Mouse (Mus musculus) ES-Bruce4 (cell line): ENCODE results near the gene Map2k5. TPM values are rescaled to one million over a fixed set of nuclear protein-coding genes. Genes with fewer than 3 reads are reported as not detected.

ENCODE experiments used
- H3K27ac ChIP-seq: 2 replicates; pipeline ENCODE4 v1.5.1; 2012; ENCODE audit warnings: low read length, inconsistent platforms; ENCODE audit not compliant: insufficient read depth
- H3K27me3 ChIP-seq: 2 replicates; pipeline ENCODE4 v1.6.1; 2012; ENCODE audit warnings: mild to moderate bottlenecking, low read length, inconsistent platforms; ENCODE audit not compliant: control insufficient read depth, poor library complexity, insufficient read depth, severe bottlenecking
- H3K36me3 ChIP-seq: 2 replicates; pipeline ENCODE4 v1.6.1; 2012; ENCODE audit warnings: inconsistent platforms, mild to moderate bottlenecking, low read length, moderate library complexity; ENCODE audit not compliant: control insufficient read depth, poor library complexity, insufficient read depth, severe bottlenecking
- H3K4me1 ChIP-seq: one replicate; pipeline ENCODE4 v1.8.1; 2011; ENCODE audit warnings: low read length; ENCODE audit not compliant: control insufficient read depth, insufficient read depth
- H3K4me3 ChIP-seq: 2 replicates; pipeline ENCODE4 v1.5.1; 2011; ENCODE audit warnings: low read depth, mild to moderate bottlenecking, low read length
- H3K9ac ChIP-seq: 2 replicates; pipeline ENCODE4 v1.6.1; 2012; ENCODE audit warnings: low read depth, mild to moderate bottlenecking, inconsistent platforms; ENCODE audit not compliant: poor library complexity, severe bottlenecking
- H3K9me3 ChIP-seq: replicated peaks from 2 replicates; pipeline ENCODE4 v1.6.1; 2012; ENCODE audit warnings: mild to moderate bottlenecking, low read length, inconsistent platforms; ENCODE audit not compliant: control insufficient read depth, poor library complexity, insufficient read depth, severe bottlenecking
- CTCF ChIP-seq: IDR thresholded peaks from one replicate; pipeline ENCODE4 v1.8.1; 2011; ENCODE audit warnings: low read depth, low read length
- EP300 ChIP-seq: IDR thresholded peaks from 2 replicates; pipeline ENCODE4 v1.6.1; 2011; ENCODE audit warnings: low read depth, low read length; ENCODE audit not compliant: insufficient read depth
- POLR2A ChIP-seq: IDR thresholded peaks from one replicate; pipeline ENCODE4 v1.8.1; 2011; ENCODE audit warnings: low read length; ENCODE audit not compliant: insufficient read depth
- polyA plus RNA-seq: library from polyadenylated mRNA; stranded (reverse); fragments of >200 nt; gene quantifications from 2 replicates; pipeline ENCODE4 v1.2.4, GENCODE M21; 2011; ENCODE audit warnings: low read depth; ENCODE audit not compliant: missing spikeins, insufficient read depth, insufficient read length

The Map2k5 gene
- polyA plus RNA-seq, 1 experiment, result 27.8 TPM

GRCm38 (mm10) chr9:63395612-63396011 lies 17.9 kb upstream of the Map2k5 start:
- Histone ChIP-seq H3K4me3 (no peak overlapping the region), H3K9ac (no peak overlapping the region), H3K27me3 (no peaks in the 10 kb centered on the region), H3K27ac (no peak overlapping the region), H3K4me1 (no peaks in the 10 kb centered on the region), H3K9me3 (no peaks in the 10 kb centered on the region), H3K36me3 (no peaks in the 10 kb centered on the region)
- TF ChIP-seq EP300 (no peak), CTCF (no peak)

- Histone ChIP-seq H3K27ac (no peak overlapping the region), H3K9ac (no peak overlapping the region), H3K27me3 (no peaks in the 10 kb centered on the region), H3K9me3 (no peaks in the 10 kb centered on the region), H3K4me1 (no peaks in the 10 kb centered on the region), H3K4me3 (no peak overlapping the region), H3K36me3 (no peaks in the 10 kb centered on the region)
- TF ChIP-seq CTCF (no peak), POLR2A (no peak), EP300 (no peak)
These were observed 13.6 kb upstream of the Map2k5 start for GRCm38 (mm10) chr9:63391307-63391706.

- Histone ChIP-seq H3K9ac (no peak overlapping the region), H3K4me1 (no peaks in the 10 kb centered on the region), H3K27ac (no peak overlapping the region), H3K27me3 (no peaks in the 10 kb centered on the region), H3K4me3 (no peak overlapping the region), H3K36me3 (no peaks in the 10 kb centered on the region), H3K9me3 (no peaks in the 10 kb centered on the region)
- no peak for TF ChIP-seq CTCF
- TF ChIP-seq POLR2A, result no peak
- TF ChIP-seq EP300, result no peak
These were observed 5.1 kb upstream of the Map2k5 start for GRCm38 (mm10) chr9:63382761-63383160.

- H3K36me3 ChIP-seq, result no peaks in the 10 kb centered on the region
These were observed 2.6 kb upstream of the Map2k5 start for GRCm38 (mm10) chr9:63380326-63380725.

GRCm38 (mm10) chr9:63378174-63378573 lies 472 bp upstream of the Map2k5 start:
- Histone ChIP-seq H3K27me3 (no peaks in the 10 kb centered on the region), H3K27ac (no peak overlapping the region), H3K4me3 (peak overlapping the region; percentile 81), H3K9me3 (no peaks in the 10 kb centered on the region), H3K36me3 (no peaks in the 10 kb centered on the region), H3K9ac (peak overlapping the region; percentile 87), H3K4me1 (no peaks in the 10 kb centered on the region)
- TF ChIP-seq POLR2A (no peak), EP300 (no peak), CTCF (no peak)

More at GRCm38 (mm10) chr9:63380326-63380725, 2.6 kb upstream of the Map2k5 start:
- Histone ChIP-seq H3K4me1 (no peaks in the 10 kb centered on the region), H3K9me3 (no peaks in the 10 kb centered on the region), H3K9ac (no peak overlapping the region), H3K4me3 (no peak overlapping the region), H3K27ac (no peak overlapping the region), H3K27me3 (no peaks in the 10 kb centered on the region)
- TF ChIP-seq CTCF (no peak), POLR2A (no peak), EP300 (no peak)

- no peaks in the 10 kb centered on the region for H3K27me3 ChIP-seq
- no peaks in the 10 kb centered on the region for H3K36me3 ChIP-seq
- H3K9me3 ChIP-seq, result no peaks in the 10 kb centered on the region
- no peak overlapping the region for H3K4me3 ChIP-seq
- TF ChIP-seq CTCF, result no peak
- TF ChIP-seq EP300, result no peak
- TF ChIP-seq POLR2A, result no peak
- no peak overlapping the region for H3K9ac ChIP-seq
- H3K27ac ChIP-seq, result no peak overlapping the region
- H3K4me1 ChIP-seq, result no peaks in the 10 kb centered on the region
These were observed 4.4 kb downstream of the Map2k5 start for GRCm38 (mm10) chr9:63373315-63373714.
